Mouse (Mus musculus): ENCODE measurements around the gene Atg14.

Atg14 gene

DNA sequence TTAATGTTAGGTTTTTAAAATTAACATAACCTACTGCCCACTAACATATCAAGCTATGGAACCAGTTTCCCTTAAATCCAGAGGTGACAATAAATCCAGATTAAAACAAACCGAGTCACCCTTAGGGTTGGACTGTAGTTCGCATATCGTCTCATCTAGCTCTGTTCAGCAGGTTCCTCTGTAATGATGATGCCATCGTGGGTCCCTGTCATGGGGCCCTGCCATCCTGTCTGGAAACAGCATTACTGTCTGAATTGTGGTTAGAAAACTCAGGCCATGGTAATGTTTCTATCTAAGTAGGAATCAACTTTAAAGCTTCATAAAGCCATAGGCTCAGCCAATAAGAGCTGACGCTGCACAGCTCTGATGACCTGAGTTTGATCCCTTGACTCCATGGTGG is 71.8 kb downstream of the Atg14 start:
- DNase-seq = no peak

DNA sequence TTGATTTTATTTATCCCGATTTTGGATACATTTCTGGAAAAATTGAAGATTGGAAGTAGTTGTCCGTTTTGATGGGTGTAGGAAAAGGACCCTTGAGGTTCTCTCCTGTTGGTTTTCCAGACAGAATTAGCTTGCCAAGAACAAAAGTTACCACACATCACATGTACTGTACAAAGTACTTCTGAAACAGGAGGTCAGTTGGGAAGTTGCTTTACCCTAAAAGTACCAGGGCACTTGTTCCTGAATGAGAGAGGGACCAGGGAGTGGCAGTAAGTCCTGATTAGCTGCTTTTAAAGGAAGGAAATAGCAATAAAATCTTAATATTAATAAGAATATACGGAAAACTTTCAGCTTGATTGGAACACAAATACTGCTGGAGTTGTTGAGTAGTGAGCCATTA is 73.3 kb downstream of the Atg14 start:
- DNase-seq = no peak

DNA sequence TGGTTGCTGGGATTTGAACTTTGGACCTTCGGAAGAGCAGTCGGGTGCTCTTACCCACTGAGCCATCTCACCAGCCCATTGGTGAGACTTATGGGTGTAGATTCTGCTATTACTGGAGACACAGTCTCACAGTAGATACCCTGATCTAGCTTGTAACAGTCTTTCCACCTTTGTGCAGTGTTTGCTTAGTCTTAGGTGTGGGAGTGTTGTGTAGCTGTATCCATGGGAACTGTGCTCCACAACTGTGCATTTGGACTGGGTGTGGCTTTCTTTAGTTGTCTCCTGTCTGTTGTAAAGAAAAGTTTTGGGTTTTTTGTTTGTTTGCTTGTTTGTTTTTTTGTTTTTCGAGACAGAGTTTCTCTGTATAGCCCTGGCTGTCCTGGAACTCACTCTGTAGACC is 74.5 kb downstream of the Atg14 start:
- DNase-seq = no peak

DNA sequence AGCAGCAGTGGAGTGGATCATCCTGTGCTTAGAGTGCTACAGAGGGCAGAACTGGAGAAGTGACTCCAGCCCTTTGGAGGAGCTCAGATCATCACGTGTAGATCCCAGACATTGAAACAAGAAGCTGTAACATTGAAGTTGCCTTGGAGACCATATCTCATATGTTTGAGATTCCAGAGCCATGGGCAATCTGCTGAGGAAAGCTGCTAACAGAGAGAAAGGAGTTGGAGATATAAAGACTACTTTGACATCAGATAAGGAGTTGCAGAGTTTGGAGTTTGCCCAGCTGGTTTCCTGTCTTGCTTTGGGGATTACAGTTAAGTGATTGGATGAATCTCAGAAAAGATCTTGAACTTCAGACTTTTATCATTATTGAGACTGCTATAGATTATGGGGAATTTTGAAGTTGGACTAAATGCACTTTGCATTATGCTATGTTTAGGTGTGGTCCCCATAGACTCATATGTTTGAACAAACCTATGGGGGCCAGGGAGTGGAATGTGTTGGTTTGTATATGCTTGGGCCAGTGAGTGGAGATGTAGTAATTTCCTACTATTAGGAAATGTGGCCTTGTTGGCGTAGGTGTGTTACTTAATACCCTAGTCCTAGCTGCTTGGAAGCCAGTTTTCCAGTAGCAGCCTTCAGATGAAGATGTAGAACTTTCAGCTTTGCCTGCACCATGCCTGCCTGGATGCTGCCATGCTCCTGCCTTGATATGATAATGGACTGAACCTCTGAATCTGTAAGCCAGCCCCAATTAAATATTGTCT is 76.7 kb downstream of the Atg14 start:
- no peak for DNase-seq
